Mouse (Mus musculus) myocyte (in vitro differentiated cells): ENCODE data around the gene Cbx4.

Experiments used
- CEBPB ChIP-seq: IDR thresholded peaks from 2 replicates; pipeline ENCODE4 v1.6.1; 2011; ENCODE audit warnings: mild to moderate bottlenecking, moderate library complexity; ENCODE audit not compliant: poor library complexity, insufficient read depth, severe bottlenecking
- MAX ChIP-seq: IDR thresholded peaks from one replicate; pipeline ENCODE4 v1.6.1; 2011; ENCODE audit warnings: low read depth, mild to moderate bottlenecking, control low read depth
- MYOD1 ChIP-seq, 3 experiments: IDR thresholded peaks; one replicate each; pipeline ENCODE4 v1.6.1; 2011; ENCODE audit warnings: control low read depth in 2 of 3, low read depth in 2 of 3, mild to moderate bottlenecking in 2 of 3, moderate library complexity in 1 of 3; ENCODE audit not compliant: insufficient read length in 2 of 3, control insufficient read depth in 1 of 3
- MYOG ChIP-seq, 3 experiments: IDR thresholded peaks; one replicate each; pipeline ENCODE4 v1.6.1; 2011; ENCODE audit warnings: control low read depth in 2 of 3, low read depth in 2 of 3, mild to moderate bottlenecking in 2 of 3; ENCODE audit not compliant: insufficient read length in 2 of 3, control insufficient read depth in 1 of 3, insufficient read depth in 1 of 3
- POLR2A ChIP-seq: IDR thresholded peaks from one replicate; pipeline ENCODE4 v1.6.1; 2011; ENCODE audit warnings: low read depth, mild to moderate bottlenecking, control low read depth, moderate library complexity; ENCODE audit not compliant: insufficient read length
- POLR2AphosphoS2 ChIP-seq: IDR thresholded peaks from one replicate; pipeline ENCODE4 v1.6.1; 2011; ENCODE audit warnings: low read depth, control low read depth; ENCODE audit not compliant: insufficient read length
- REST ChIP-seq: IDR thresholded peaks from one replicate; pipeline ENCODE4 v1.6.1; 2011; ENCODE audit warnings: mild to moderate bottlenecking, control low read depth, moderate library complexity; ENCODE audit not compliant: insufficient read depth, insufficient read length
- SRF ChIP-seq: IDR thresholded peaks from one replicate; pipeline ENCODE4 v1.6.1; 2011; ENCODE audit warnings: low read depth; ENCODE audit not compliant: control insufficient read depth, insufficient read length
- TCF12 ChIP-seq: IDR thresholded peaks from one replicate; pipeline ENCODE4 v1.6.1; 2011; ENCODE audit warnings: mild to moderate bottlenecking, control low read depth; ENCODE audit not compliant: poor library complexity, insufficient read depth, severe bottlenecking
- TCF3 ChIP-seq: IDR thresholded peaks from one replicate; pipeline ENCODE4 v1.6.1; 2011; ENCODE audit warnings: low read depth, control low read depth; ENCODE audit not compliant: insufficient read length
- USF1 ChIP-seq: IDR thresholded peaks from one replicate; pipeline ENCODE4 v1.6.1; 2011; ENCODE audit warnings: low read depth, mild to moderate bottlenecking, control low read depth, moderate library complexity

DNA sequence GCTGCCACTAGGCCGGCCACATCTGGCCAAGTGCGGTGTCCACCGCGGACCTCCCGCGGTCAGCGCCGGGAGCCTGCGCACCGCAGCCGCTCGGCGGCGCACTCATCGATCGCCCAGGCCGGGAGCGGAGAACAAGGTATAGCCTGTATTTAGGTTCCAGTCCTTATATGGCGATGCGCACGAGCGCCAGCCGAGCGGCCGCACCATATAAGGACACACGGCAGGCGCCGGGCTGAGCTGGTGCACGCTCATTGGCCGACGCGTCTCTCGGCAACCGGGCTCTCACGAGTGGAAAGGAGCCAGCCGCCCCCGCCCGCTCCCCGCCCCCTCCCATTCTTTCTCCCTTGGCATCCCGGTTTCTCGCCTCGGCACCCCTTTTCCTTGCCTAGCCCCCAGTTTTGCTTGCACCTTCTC lies 32.8 kb downstream of the Cbx4 start:
- TF ChIP-seq TCF3 (peak; percentile 11), POLR2AphosphoS2 (no peak), POLR2A (peak; percentile 41), CEBPB (no peak), MAX (no peak), TCF12 (no peak), USF1 (no peak), REST (no peak), SRF (peak; percentile 100), MYOD1 (IDR thresholded peaks at IDR 0.05; ENCODE audit: control insufficient read depth in 1 of 3, insufficient read length in 2 of 3, low read depth in 2 of 3) (peak in 1 of 3 experiments; percentile 52), MYOG (IDR thresholded peaks at IDR 0.05; ENCODE audit: control insufficient read depth in 1 of 3, insufficient read depth in 1 of 3, insufficient read length in 2 of 3, low read depth in 2 of 3) (no peak)
